Mouse (Mus musculus): ENCODE results near the gene Rcbtb2.
"Not testable (repeated sequence)": the region's sequence is repeated elsewhere in the genome, so short reads cannot be mapped to it uniquely, and the experiment has no call there.

Rcbtb2 gene

GRCm38 (mm10) chr14:73122923-73123278 lies at the start of gene Rcbtb2:
Gene Rcbtb2 (plus strand): TSS chr14:73123037.
- DNase-seq: no peak

DNA sequence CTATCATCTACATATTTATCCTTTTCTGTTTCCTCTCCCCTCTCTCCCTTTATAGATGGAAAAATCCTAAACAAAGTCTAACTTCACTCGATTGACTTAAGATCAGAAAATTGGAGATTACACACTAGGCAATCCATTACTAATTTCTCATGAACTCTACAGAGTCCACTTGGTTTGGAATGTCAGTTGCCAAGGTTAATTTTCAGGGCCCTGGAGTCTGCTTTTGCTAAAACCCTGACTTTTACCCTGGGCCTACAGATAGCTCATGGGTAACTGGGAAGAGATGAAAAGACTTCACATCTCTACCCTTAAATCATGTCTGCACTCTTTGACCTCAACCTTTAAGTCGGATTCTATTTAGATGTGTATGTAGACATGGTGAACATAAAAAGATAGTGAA lies 39.3 kb upstream of the Rcbtb2 start:
- DNase-seq: no peak

- no peak for DNase-seq
These were observed 36.4 kb upstream of the Rcbtb2 start for GRCm38 (mm10) chr14:73086425-73086824.

DNA sequence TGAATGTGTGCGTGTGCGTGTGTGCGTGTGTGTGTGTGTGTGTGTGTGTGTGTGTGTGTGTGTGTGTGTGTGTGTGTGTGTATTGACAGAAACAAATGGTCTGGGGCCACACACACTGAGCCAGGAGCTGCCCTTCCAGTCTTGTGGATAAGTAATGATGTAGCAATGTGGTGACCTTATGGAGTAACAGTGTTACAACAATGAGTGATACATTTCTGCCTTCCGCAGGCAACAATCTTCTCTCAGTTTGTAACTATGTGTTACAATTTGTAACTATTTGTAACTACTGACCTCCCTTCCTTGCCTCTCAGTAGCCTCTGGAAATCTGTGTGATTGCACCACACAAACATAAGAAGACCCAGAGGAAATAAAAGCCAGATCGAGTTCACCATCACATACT lies 35.6 kb upstream of the Rcbtb2 start:
- no peak for DNase-seq

DNA sequence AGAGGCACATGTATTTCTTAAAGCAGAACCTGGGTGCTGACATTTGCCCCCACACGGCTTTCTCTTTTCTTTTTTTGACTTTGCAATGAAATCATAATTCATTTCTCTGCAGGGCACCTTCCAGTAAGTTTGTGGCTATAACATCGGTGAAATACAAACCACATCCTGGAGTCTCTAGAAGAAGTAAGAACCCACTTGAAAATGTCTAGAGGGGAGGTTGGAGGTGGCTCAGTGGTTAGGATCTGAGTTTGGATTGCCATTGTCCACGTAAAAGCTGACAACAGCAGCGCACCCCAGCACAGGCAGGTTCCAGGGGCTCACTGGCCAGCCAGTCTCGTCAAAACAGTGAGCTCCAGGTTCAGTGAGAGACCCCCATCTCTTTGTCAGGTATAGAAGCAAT lies 35.1 kb upstream of the Rcbtb2 start:
- DNase-seq: no peak

DNA sequence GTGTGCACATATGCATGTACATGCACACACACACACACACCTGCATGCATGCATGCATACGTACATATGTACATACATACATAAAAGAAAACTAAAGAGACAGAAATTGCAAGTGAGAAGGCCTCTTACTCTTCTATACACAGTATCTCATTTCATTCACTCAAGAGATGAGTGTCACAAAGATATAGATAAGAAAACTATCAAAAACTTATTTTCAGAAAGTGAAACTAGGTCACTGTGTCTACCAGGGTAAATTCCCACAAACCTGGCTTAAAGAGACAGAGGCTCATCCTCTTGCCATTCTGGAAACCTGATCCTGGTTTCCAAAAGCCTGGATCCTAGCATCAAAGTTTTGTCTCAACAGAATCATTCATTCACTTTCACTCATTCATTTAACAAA lies 34.6 kb upstream of the Rcbtb2 start:
- DNase-seq: no peak

- DNase-seq: no peak
These were observed 30.0 kb upstream of the Rcbtb2 start for GRCm38 (mm10) chr14:73092871-73093270.

DNA sequence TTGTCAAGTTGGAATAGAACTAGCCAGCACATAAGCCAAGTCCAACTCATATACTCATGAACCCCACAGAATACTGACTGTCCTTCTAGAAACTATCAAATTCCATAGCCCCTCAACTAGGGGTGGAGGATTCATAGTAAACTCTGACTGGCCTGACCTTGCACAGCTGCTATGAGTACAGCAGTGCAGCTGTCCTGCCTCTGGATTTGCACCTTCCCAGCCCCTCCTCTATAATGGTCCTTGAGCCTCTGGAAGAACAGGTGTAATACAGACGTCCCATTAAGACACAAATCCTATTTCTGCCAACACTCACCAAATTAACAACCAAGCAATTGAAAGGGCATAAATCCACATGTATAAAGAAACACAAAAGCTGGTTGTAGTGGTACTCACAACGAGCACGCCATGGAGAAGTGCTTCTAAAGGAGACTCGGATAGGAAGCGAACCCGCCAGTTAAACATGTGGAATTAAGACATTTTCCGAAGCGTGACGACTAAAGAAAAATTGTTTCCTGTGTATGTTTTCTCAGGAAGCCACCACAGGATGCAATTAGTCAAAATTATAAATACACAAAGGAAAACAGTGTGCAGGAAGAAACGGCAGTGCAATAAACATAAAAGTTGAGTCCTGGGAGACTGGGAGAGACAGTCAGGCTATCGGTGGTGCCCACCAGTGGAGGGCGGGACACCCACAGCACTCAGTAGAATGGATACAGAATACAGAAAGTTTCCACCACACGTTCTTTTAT lies 27.9 kb upstream of the Rcbtb2 start:
- no peak for DNase-seq

GRCm38 (mm10) chr14:73098677-73099387 lies 24.0 kb upstream of the Rcbtb2 start:
- peak; percentile 51 for DNase-seq

GRCm38 (mm10) chr14:73102270-73102865 lies 20.5 kb upstream of the Rcbtb2 start:
- DNase-seq: no peak

DNA sequence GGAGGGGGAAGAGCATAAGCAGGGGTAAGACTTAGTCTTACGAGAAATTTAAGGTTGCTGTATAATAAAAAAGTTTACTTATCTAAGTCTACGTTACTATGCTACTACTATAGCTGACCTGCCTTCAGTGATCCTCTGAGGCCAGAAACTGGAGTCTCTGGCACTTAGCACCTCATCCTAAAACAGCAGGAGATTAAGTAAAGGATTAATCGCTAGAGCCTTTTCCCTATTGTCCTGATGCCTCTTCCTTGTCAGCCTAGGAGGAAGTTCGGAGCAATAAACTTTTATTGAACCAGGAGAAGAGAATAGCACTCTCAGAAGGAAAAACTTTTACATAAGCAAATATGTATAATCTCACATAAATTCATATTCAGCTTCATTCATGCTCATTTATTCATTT lies 19.9 kb upstream of the Rcbtb2 start:
- DNase-seq: not testable (repeated sequence)

DNA sequence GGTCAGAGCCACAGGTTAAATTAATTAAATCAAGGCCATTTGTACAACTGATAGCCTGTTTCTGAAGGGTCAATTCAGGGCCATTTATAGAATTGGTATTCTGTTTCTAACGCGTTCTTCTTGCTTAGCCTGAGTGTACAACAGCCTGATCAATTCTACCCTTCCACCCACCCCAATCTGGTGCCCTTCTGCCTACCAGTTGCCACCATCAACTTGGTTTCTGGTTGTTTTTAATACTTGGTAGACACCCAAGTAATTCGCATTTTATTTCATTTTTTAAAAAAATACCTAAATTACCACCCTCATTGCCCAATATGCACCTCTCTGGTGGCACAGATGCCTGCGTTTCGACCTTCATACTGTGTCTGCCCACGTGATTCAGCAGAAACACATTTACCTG lies 17.9 kb upstream of the Rcbtb2 start:
- DNase-seq: no peak

DNA sequence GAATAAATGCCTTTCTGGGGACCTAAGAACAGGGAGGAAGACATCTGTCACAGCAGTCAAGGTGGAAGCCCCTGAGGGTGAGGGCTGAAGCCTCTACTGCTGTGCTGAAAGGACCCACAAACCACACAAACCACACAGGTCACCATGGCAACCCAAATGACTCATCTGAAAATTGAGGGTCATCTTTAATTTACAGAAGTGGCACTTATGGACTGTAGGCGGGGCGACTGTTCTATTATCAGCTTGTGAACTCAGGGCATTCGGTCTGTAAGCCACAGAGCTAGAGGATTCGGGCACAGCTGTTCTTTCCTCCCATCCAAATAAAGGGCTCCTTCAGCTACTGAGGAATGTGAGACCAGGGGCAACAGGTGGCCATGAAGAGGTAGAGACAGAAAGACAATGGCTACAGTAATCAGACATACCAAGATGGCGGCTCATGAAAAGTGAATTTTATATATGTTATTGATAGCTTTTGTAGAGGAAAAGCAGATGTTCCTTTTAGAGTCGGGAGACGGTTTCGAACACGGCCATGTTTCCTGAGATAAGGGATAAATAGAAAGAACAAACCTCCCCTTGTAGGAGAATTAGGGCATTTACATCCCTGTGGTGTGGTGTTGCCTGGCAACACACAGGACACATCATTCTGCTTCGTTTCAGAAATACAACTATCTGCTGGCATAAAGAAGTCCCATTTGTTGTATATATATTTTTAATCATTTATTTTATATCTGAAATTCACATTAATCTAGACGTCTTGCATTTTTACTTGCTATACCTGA lies 17.2 kb upstream of the Rcbtb2 start:
- DNase-seq: peak; percentile 35

- DNase-seq: peak; percentile 36
These were observed 16.6 kb upstream of the Rcbtb2 start for GRCm38 (mm10) chr14:73106234-73106711.

GRCm38 (mm10) chr14:73106957-73107356 lies 15.9 kb upstream of the Rcbtb2 start:
- no peak for DNase-seq

GRCm38 (mm10) chr14:73107371-73107770 lies 15.5 kb upstream of the Rcbtb2 start:
- DNase-seq: no peak

DNA sequence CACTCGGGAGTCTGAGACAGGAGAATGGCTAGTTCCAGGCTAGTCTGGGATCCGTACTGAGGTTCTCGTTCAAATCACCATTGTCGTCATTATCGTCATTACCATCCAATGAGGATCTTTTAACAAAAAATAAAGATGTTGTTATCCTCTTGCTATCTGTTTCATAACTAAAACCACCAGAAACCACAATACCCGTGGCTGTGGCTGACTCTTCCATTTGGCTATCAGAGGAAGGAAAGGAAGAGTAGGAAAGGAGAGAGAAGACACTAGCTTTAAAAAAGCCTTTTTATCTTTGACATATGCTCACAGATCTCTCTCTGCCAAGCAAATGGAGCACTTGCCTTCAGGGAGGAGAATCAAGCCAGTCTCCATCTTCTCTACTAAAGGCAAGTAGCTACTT lies 14.9 kb upstream of the Rcbtb2 start:
- DNase-seq: no peak

- DNase-seq: no peak
These were observed 12.2 kb upstream of the Rcbtb2 start for GRCm38 (mm10) chr14:73110682-73111081.

DNA sequence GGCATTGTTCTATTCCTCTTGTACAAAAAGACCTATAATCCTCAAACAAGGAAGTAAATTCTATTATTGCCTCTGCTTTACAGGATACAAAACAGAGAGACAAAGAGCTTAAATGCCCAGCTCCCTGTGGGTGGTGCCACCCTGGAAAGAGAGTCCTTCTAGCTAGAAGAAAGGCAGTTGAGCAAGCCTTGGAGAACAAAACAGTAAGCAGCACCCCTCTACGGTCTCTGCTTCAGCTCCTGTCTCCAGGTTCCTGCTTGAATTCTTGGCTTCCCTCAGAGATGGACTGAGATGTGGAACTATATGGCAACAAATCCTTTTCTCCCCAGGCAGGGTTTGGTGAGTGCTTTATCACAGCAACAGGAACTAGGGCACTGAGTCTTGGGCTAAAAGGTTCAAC lies 11.7 kb upstream of the Rcbtb2 start:
- DNase-seq: no peak

GRCm38 (mm10) chr14:73112186-73112840 lies 10.5 kb upstream of the Rcbtb2 start:
- DNase-seq: no peak

- not testable (repeated sequence) for DNase-seq
These were observed 7.9 kb upstream of the Rcbtb2 start for GRCm38 (mm10) chr14:73114952-73115351.

DNA sequence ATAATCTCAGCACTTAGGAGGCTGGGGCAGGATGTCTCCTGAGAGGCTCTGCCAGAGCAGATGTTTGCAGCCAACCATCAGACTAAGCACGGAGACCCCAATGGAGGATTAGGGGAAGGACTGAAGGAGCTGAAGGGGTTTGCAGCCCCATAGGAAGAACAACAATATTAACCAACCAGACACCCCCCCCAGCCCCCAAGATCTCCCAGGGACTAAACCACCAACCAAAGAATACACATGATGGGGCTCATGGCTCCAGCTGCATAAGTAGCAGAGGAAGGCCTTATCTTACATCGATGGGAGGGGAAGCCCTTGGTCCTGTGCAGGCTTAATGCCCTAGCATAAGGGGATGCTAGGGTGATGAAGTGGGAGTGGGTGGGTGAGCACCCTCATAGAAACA lies 6.5 kb upstream of the Rcbtb2 start:
- no peak for DNase-seq

DNA sequence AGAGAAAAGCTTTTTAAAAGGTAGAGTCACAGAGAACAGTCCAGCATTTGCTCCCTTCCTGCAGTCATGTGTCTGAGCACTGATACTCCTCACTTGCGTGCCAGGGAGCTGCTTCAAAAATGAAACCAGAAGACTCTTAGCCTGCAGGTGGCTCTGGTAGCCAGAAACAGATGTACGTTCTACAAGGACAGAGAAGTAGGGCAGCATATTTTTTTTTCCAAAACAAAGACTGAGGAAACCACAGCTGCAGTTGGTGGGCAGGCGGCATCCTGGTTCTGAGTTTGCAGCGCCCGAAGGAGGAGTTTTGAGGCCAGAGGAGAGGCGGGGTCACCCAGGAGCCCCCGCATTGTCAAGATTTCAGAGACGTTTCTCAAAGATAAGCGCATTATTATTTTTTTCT lies 5.9 kb upstream of the Rcbtb2 start:
- DNase-seq: peak; percentile 35
